Comparison of ENCODE assay signal across 15 mouse cellular contexts in genomic region chr15:26373759-26374158, GRCm38 (mm10).
"Had no signal": no experiment of that assay in that cellular context is flagged by ENCODE, and none has a peak within 500 bp of the region (broad histone marks: within the 10 kb centered on the region; RNA-seq: fewer than 3 reads in every experiment).

No protein-coding gene starts in this region.

- ATAC-seq: intestine, postnatal 0 days; liver, postnatal 0 days; midbrain, embryonic 13.5 days had no signal

- H3K27ac ChIP-seq: kidney, postnatal 0 days; layer of hippocampus, adult 2 months; limb, embryonic 15.5 days; liver, embryonic 13.5 days; lung, embryonic 15.5 days; midbrain, embryonic 13.5 days; neural tube, embryonic 13.5 days; stomach, embryonic 15.5 days had no signal

- H3K4me3 ChIP-seq: layer of hippocampus, adult 2 months; limb, embryonic 15.5 days; liver, embryonic 13.5 days; lung, embryonic 15.5 days; midbrain, embryonic 13.5 days; neural tube, embryonic 13.5 days; stomach, embryonic 15.5 days had no signal

- H3K36me3 ChIP-seq: limb, embryonic 15.5 days; liver, embryonic 13.5 days; lung, embryonic 15.5 days; midbrain, embryonic 13.5 days; neural tube, embryonic 13.5 days; stomach, embryonic 15.5 days had no signal

- H3K4me1 ChIP-seq: limb, embryonic 15.5 days; liver, embryonic 13.5 days; lung, embryonic 15.5 days; midbrain, embryonic 13.5 days; neural tube, embryonic 13.5 days; stomach, embryonic 15.5 days had no signal

- H3K9me3 ChIP-seq: limb, embryonic 15.5 days; liver, embryonic 13.5 days; lung, embryonic 15.5 days; midbrain, embryonic 13.5 days; neural tube, embryonic 13.5 days; stomach, embryonic 15.5 days had no signal

- H3K9ac ChIP-seq: limb, embryonic 15.5 days; liver, embryonic 13.5 days; liver, postnatal 0 days; lung, embryonic 15.5 days; midbrain, embryonic 13.5 days; neural tube, embryonic 13.5 days; stomach, embryonic 15.5 days had no signal

- H3K27me3 ChIP-seq: limb, embryonic 15.5 days; liver, embryonic 13.5 days; lung, embryonic 15.5 days; midbrain, embryonic 13.5 days; neural tube, embryonic 13.5 days; stomach, embryonic 15.5 days had no signal

- H3K4me2 ChIP-seq: limb, embryonic 15.5 days; liver, embryonic 13.5 days; lung, embryonic 15.5 days; midbrain, embryonic 13.5 days; neural tube, embryonic 13.5 days; stomach, embryonic 15.5 days had no signal

- DNase-seq: kidney, adult 9 months; kidney, postnatal 36 days; liver, embryonic 13.5 days; liver, postnatal 0 days; right cerebral cortex, postnatal 14 days; thymus, adult 2 months; thymus, postnatal 25 days had no signal
